Mouse (Mus musculus) right cerebral cortex, postnatal 10 days (tissue): Measurements from ENCODE around the gene Tbcel.

Source experiments
- DNase-seq, 2 experiments: peaks; one replicate each; pipeline ENCODE4 v3.0.0; 2021; ENCODE audit warnings: low spot score in 2 of 2

The Tbcel gene

GRCm38 (mm10) chr9:42507709-42508108 lies at the start of gene Tbcel:
TSS of gene Tbcel (minus strand) at chr9:42507809.
- DNase-seq: no peak

- DNase-seq: no peak
These were observed 47.6 kb upstream of the Tbcel start for GRCm38 (mm10) chr9:42555186-42555585.

- DNase-seq: peak; percentile 78 to 90
These were observed 42.5 kb upstream of the Tbcel start for GRCm38 (mm10) chr9:42550116-42550515.

GRCm38 (mm10) chr9:42548981-42549380 lies 41.4 kb upstream of the Tbcel start:
- no peak for DNase-seq

GRCm38 (mm10) chr9:42544521-42544920 lies 36.9 kb upstream of the Tbcel start:
- DNase-seq: peak in 1 of 2 experiments; percentile 52

- no peak for DNase-seq
These were observed 25.9 kb upstream of the Tbcel start for GRCm38 (mm10) chr9:42533491-42533890.

GRCm38 (mm10) chr9:42533041-42533440 lies 25.4 kb upstream of the Tbcel start:
- no peak for DNase-seq

GRCm38 (mm10) chr9:42531951-42532350 lies 24.3 kb upstream of the Tbcel start:
- no peak for DNase-seq

GRCm38 (mm10) chr9:42530221-42531152 lies 22.9 kb upstream of the Tbcel start:
- DNase-seq: peak; percentile 75 to 85

- DNase-seq: peak; percentile 77 to 82
These were observed 13.0 kb upstream of the Tbcel start for GRCm38 (mm10) chr9:42520587-42521084.

GRCm38 (mm10) chr9:42518163-42518562 lies 10.6 kb upstream of the Tbcel start:
- peak; percentile 57 to 59 for DNase-seq

GRCm38 (mm10) chr9:42513159-42513558 lies 5.5 kb upstream of the Tbcel start:
- no peak for DNase-seq

GRCm38 (mm10) chr9:42512312-42512711 lies 4.7 kb upstream of the Tbcel start:
- no peak for DNase-seq

- DNase-seq: no peak
These were observed 626 bp upstream of the Tbcel start for GRCm38 (mm10) chr9:42508235-42508634.

- DNase-seq: no peak
These were observed 587 bp downstream of the Tbcel start for GRCm38 (mm10) chr9:42507022-42507421.

GRCm38 (mm10) chr9:42504971-42505510 lies 2.6 kb downstream of the Tbcel start:
- DNase-seq: no peak

GRCm38 (mm10) chr9:42504559-42504958 lies 3.0 kb downstream of the Tbcel start:
- no peak for DNase-seq

GRCm38 (mm10) chr9:42503709-42504108 lies 3.9 kb downstream of the Tbcel start:
- DNase-seq: no peak

- no peak for DNase-seq
These were observed 11.3 kb downstream of the Tbcel start for GRCm38 (mm10) chr9:42496296-42496695.

GRCm38 (mm10) chr9:42491780-42492179 lies 15.8 kb downstream of the Tbcel start:
- DNase-seq: peak; percentile 71 to 82

- no peak for DNase-seq
These were observed 16.8 kb downstream of the Tbcel start for GRCm38 (mm10) chr9:42490589-42491382.

- DNase-seq: no peak
These were observed 19.5 kb downstream of the Tbcel start for GRCm38 (mm10) chr9:42488071-42488470.
